Mouse (Mus musculus): Measurements from ENCODE around the gene Etv4. TPM values are rescaled to one million over a fixed set of nuclear protein-coding genes. Genes with fewer than 3 reads are reported as not detected.

Gene Etv4
- total RNA-seq, 1 experiment = 84.0 TPM

- no peak for DNase-seq (ENCODE audit: low read depth, low spot score)
- in situ Hi-C loops (cut with MboI; ENCODE audit: low sequenced_read_pairs in 2 of 2, unreplicated experiment in 2 of 2) = loop anchor here (5.0 kb wide), 1 partner anchor 97 kb away; no protein-coding TSS in a partner anchor
- Histone ChIP-seq H3K4me1 (ENCODE audit: control insufficient read depth in 2 of 2, insufficient read depth in 2 of 2, low read length in 2 of 2, poor library complexity in 1 of 2) (peaks cover 0 to 1% of the 10 kb centered on the region in 2 experiments; a peak in 1 of 4 replicates), H3K4me3 (ENCODE audit: insufficient read depth in 1 of 2, low read depth in 1 of 2, low read length in 2 of 2, poor library complexity in 1 of 2, severe bottlenecking in 1 of 2) (no peak overlapping the region), H3K9me3 (ENCODE audit: control insufficient read depth, insufficient read depth, low read depth, low read length) (no peaks in the 10 kb centered on the region), H3K36me3 (ENCODE audit: control insufficient read depth, insufficient read depth, low read length, poor library complexity, severe bottlenecking) (no peaks in the 10 kb centered on the region), H3K27ac (ENCODE audit: insufficient read depth, low read depth, low read length, poor library complexity, severe bottlenecking) (no peak overlapping the region), H3K9ac (ENCODE audit: insufficient read depth, low read depth, low read length, poor library complexity, severe bottlenecking) (no peak overlapping the region)
- TF ChIP-seq HCFC1 (IDR thresholded peaks at IDR 0.05; ENCODE audit: borderline replicate concordance, insufficient read depth, low read length) (no peak), CHD2 (IDR thresholded peaks at IDR 0.05; ENCODE audit: low read depth, low read length) (no peak), ZNF384 (IDR thresholded peaks at IDR 0.05; ENCODE audit: low read depth, low read length) (no peak), ZC3H11A (IDR thresholded peaks at IDR 0.05; ENCODE audit: borderline replicate concordance, low read depth, low read length) (no peak), MAFK (IDR thresholded peaks at IDR 0.05; ENCODE audit: insufficient read depth, low read depth, low read length) (no peak)
Measured at GRCm38 (mm10) chr11:101815103-101816085, 30.2 kb upstream of the Etv4 start.

- TF ChIP-seq ZC3H11A (IDR thresholded peaks at IDR 0.05; ENCODE audit: borderline replicate concordance, low read depth, low read length) (peak; percentile 32; the same call in 1 of the 2 replicates), MAFK (IDR thresholded peaks at IDR 0.05; ENCODE audit: insufficient read depth, low read depth, low read length) (no peak)
- H3K9ac ChIP-seq (ENCODE audit: insufficient read depth, low read depth, low read length, poor library complexity, severe bottlenecking) = no peak overlapping the region
- no peaks in the 10 kb centered on the region for H3K36me3 ChIP-seq (ENCODE audit: control insufficient read depth, insufficient read depth, low read length, poor library complexity, severe bottlenecking)
- no peak overlapping the region for H3K27ac ChIP-seq (ENCODE audit: insufficient read depth, low read depth, low read length, poor library complexity, severe bottlenecking)
- H3K9me3 ChIP-seq (ENCODE audit: control insufficient read depth, insufficient read depth, low read depth, low read length) = no peaks in the 10 kb centered on the region
- DNase-seq (ENCODE audit: low read depth, low spot score) = peak; percentile 75
- no peaks in the 10 kb centered on the region for H3K4me1 ChIP-seq (ENCODE audit: control insufficient read depth in 2 of 2, insufficient read depth in 2 of 2, low read length in 2 of 2, poor library complexity in 1 of 2)
- in situ Hi-C loops (cut with MboI; ENCODE audit: low sequenced_read_pairs in 2 of 2, unreplicated experiment in 2 of 2) = loop anchor here (5.0 kb wide), 1 partner anchor 98 kb away; no protein-coding TSS in a partner anchor
- H3K4me3 ChIP-seq (ENCODE audit: insufficient read depth in 1 of 2, low read depth in 1 of 2, low read length in 2 of 2, poor library complexity in 1 of 2, severe bottlenecking in 1 of 2) = peak overlapping the region; percentile 8 to 58; a peak in 3 of 4 replicates
Measured at GRCm38 (mm10) chr11:101814375-101815102, 29.4 kb upstream of the Etv4 start.

- peak; percentile 52 for DNase-seq (ENCODE audit: low read depth, low spot score)
- H3K4me1 ChIP-seq (ENCODE audit: control insufficient read depth in 2 of 2, insufficient read depth in 2 of 2, low read length in 2 of 2, poor library complexity in 1 of 2) = no peaks in the 10 kb centered on the region
- no peak overlapping the region for H3K9ac ChIP-seq (ENCODE audit: insufficient read depth, low read depth, low read length, poor library complexity, severe bottlenecking)
- H3K36me3 ChIP-seq (ENCODE audit: control insufficient read depth, insufficient read depth, low read length, poor library complexity, severe bottlenecking) = no peaks in the 10 kb centered on the region
- in situ Hi-C loops (cut with MboI; ENCODE audit: low sequenced_read_pairs in 2 of 2, unreplicated experiment in 2 of 2) = no loop called here
- H3K9me3 ChIP-seq (ENCODE audit: control insufficient read depth, insufficient read depth, low read depth, low read length) = no peaks in the 10 kb centered on the region
- no peak overlapping the region for H3K27ac ChIP-seq (ENCODE audit: insufficient read depth, low read depth, low read length, poor library complexity, severe bottlenecking)
- TF ChIP-seq CHD2 (IDR thresholded peaks at IDR 0.05; ENCODE audit: low read depth, low read length) = no peak
- no peak for TF ChIP-seq ZNF384 (IDR thresholded peaks at IDR 0.05; ENCODE audit: low read depth, low read length)
- TF ChIP-seq ZC3H11A (IDR thresholded peaks at IDR 0.05; ENCODE audit: borderline replicate concordance, low read depth, low read length) = peak; percentile 76; the same call in 1 of the 2 replicates
- no peak for TF ChIP-seq MAFK (IDR thresholded peaks at IDR 0.05; ENCODE audit: insufficient read depth, low read depth, low read length)
- no peak for TF ChIP-seq HCFC1 (IDR thresholded peaks at IDR 0.05; ENCODE audit: borderline replicate concordance, insufficient read depth, low read length)
- H3K4me3 ChIP-seq (ENCODE audit: insufficient read depth in 1 of 2, low read depth in 1 of 2, low read length in 2 of 2, poor library complexity in 1 of 2, severe bottlenecking in 1 of 2) = no peak overlapping the region
Measured at GRCm38 (mm10) chr11:101813259-101813658, 28.1 kb upstream of the Etv4 start.

GRCm38 (mm10) chr11:101809060-101809828 is 24.1 kb upstream of the Etv4 start:
- no peaks in the 10 kb centered on the region for H3K36me3 ChIP-seq (ENCODE audit: control insufficient read depth, insufficient read depth, low read length, poor library complexity, severe bottlenecking)
- in situ Hi-C loops (cut with MboI; ENCODE audit: low sequenced_read_pairs in 2 of 2, unreplicated experiment in 2 of 2) = no loop called here
- no peaks in the 10 kb centered on the region for H3K4me1 ChIP-seq (ENCODE audit: control insufficient read depth in 2 of 2, insufficient read depth in 2 of 2, low read length in 2 of 2, poor library complexity in 1 of 2)
- TF ChIP-seq MAFK (IDR thresholded peaks at IDR 0.05; ENCODE audit: insufficient read depth, low read depth, low read length) (no peak), CHD2 (IDR thresholded peaks at IDR 0.05; ENCODE audit: low read depth, low read length) (no peak), HCFC1 (IDR thresholded peaks at IDR 0.05; ENCODE audit: borderline replicate concordance, insufficient read depth, low read length) (no peak), ZC3H11A (IDR thresholded peaks at IDR 0.05; ENCODE audit: borderline replicate concordance, low read depth, low read length) (no peak), ZNF384 (IDR thresholded peaks at IDR 0.05; ENCODE audit: low read depth, low read length) (no peak)
- H3K9me3 ChIP-seq (ENCODE audit: control insufficient read depth, insufficient read depth, low read depth, low read length) = no peaks in the 10 kb centered on the region
- H3K9ac ChIP-seq (ENCODE audit: insufficient read depth, low read depth, low read length, poor library complexity, severe bottlenecking) = no peak overlapping the region
- no peak for DNase-seq (ENCODE audit: low read depth, low spot score)
- no peak overlapping the region for H3K4me3 ChIP-seq (ENCODE audit: insufficient read depth in 1 of 2, low read depth in 1 of 2, low read length in 2 of 2, poor library complexity in 1 of 2, severe bottlenecking in 1 of 2)
- no peak overlapping the region for H3K27ac ChIP-seq (ENCODE audit: insufficient read depth, low read depth, low read length, poor library complexity, severe bottlenecking)
